Comparison of ENCODE assay signal across 16 mouse cellular contexts in the genomic region with DNA sequence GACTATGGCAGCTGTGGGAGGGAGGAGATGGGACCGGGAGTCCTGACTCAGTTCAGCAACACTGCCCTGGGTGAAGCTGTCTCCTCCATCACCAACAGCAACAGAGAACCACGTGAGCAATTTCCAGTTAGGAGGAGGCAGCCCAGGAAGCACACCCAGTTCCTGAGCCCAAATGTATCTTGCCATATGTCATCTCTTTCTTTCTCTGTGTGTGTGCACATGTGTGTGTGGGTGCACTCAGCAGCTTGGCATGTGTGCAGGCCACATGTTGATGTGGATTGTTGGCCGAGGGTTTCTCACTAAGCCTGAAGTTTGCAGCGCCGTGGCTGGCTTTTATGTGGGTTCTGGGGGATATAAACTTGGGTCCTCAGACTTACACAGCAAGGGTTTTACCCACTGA.
DNase-seq lines count a peak whose midpoint lies in the region; ATAC-seq lines count a peak whose summit lies in the region.
"Had no signal": no experiment of that assay in that cellular context is flagged by ENCODE, and none has a peak within 500 bp of the region (broad histone marks: within the 10 kb centered on the region; RNA-seq: fewer than 3 reads in every experiment).

No protein-coding gene starts in this region.

- DNase-seq in brain, adult 2 months (ENCODE audit: low read depth, low spot score): peak; percentile 91
- peak; percentile 83 for DNase-seq in layer of hippocampus, adult 11-12 months (ENCODE audit: low spot score)
- DNase-seq in layer of hippocampus, postnatal 36 days: peak; percentile 77 to 80
- DNase-seq in right cerebral cortex, adult 2 months (ENCODE audit: low spot score in 2 of 2): peak; percentile 59 to 82
- no peak for DNase-seq in cerebellum, postnatal 25 days
- no peak for DNase-seq in retina, postnatal 1 day
- DNase-seq: adrenal gland, adult 2 months; cerebellum, adult 2 months; heart, postnatal 4 days; kidney, adult 18-20 months; kidney, postnatal 25 days; thymus, postnatal 4 days had no signal

- ATAC-seq in megakaryocyte progenitor cell, adult 5-6 weeks (replicated peaks; ENCODE audit: poor library complexity): no peak
- no peak for ATAC-seq in erythroid progenitor cell, adult 5-6 weeks (replicated peaks; ENCODE audit: low FRiP score, poor library complexity, severe bottlenecking)
- ATAC-seq: hindbrain, embryonic 16.5 days; midbrain, embryonic 15.5 days had no signal

Comparison
In these comparisons a context has a peak if more than half of its experiments do, and no peak if none do; other contexts are left out.
1. DNase-seq: peak in brain, adult 2 months (single experiment), layer of hippocampus, adult 11-12 months (single experiment), layer of hippocampus, postnatal 36 days (2 of 2) and right cerebral cortex, adult 2 months (2 of 2); none in cerebellum, postnatal 25 days (0 of 2) and retina, postnatal 1 day (single experiment).